Mouse (Mus musculus) heart, adult 2 months (tissue): ENCODE results near the gene Lrrc26. TPM values are rescaled to one million over a fixed set of nuclear protein-coding genes. Genes with fewer than 3 reads are reported as not detected.

Experiments
- DNase-seq, 2 experiments: peaks; one replicate each; pipeline ENCODE4 v3.0.0; 2021
- H3K27ac ChIP-seq: fragments of 200-600 bp; 2 replicates; pipeline ENCODE4 v1.8.1; 2022
- H3K27me3 ChIP-seq: fragments of 200-500 bp; 2 replicates; pipeline ENCODE4 v1.6.1; 2012; ENCODE audit warnings: mild to moderate bottlenecking, low read length, inconsistent platforms, mixed read lengths; ENCODE audit not compliant: control insufficient read depth, insufficient read depth
- H3K36me3 ChIP-seq: fragments of 200-500 bp; 2 replicates; pipeline ENCODE4 v1.6.1; 2012; ENCODE audit warnings: low read length, inconsistent platforms; ENCODE audit not compliant: control insufficient read depth, insufficient read depth
- H3K4me1 ChIP-seq: fragments of 200-500 bp; 2 replicates; pipeline ENCODE4 v1.6.1; 2011; ENCODE audit warnings: low read length; ENCODE audit not compliant: control insufficient read depth, insufficient read depth
- H3K4me3 ChIP-seq: fragments of 200-600 bp; 2 replicates; pipeline ENCODE4 v1.8.1; 2022
- H3K79me2 ChIP-seq: fragments of 200-500 bp; replicated peaks from 2 replicates; pipeline ENCODE4 v1.6.1; 2012; ENCODE audit warnings: mild to moderate bottlenecking, inconsistent platforms, low read length, moderate library complexity, mixed read lengths; ENCODE audit not compliant: control insufficient read depth, insufficient read depth
- H3K9ac ChIP-seq: fragments of 200-500 bp; 2 replicates; pipeline ENCODE4 v1.6.1; 2012; ENCODE audit warnings: low read depth, mild to moderate bottlenecking, control low read depth, inconsistent platforms, low read length, mixed read lengths
- CTCF ChIP-seq: fragments of 200-600 bp; IDR thresholded peaks from 2 replicates; pipeline ENCODE4 v1.8.1; 2022; ENCODE audit warnings: antibody characterized with exemption, mild to moderate bottlenecking, moderate library complexity
- EP300 ChIP-seq: fragments of 200-500 bp; IDR thresholded peaks from 2 replicates; pipeline ENCODE4 v1.6.1; 2011; ENCODE audit warnings: low read depth, low read length, control low read depth; ENCODE audit not compliant: insufficient read depth
- POLR2A ChIP-seq: fragments of 200-500 bp; IDR thresholded peaks from 2 replicates; pipeline ENCODE4 v1.6.1; 2011; ENCODE audit warnings: mild to moderate bottlenecking, low read depth, low read length, control low read depth; ENCODE audit not compliant: insufficient read depth
- WGBS: fragments of 180-500 bp; shearing (Covaris S2); methylation state at CpG from one replicate; pipeline ENCODE4 v1.1.7; 2018; 5-methylcytosine and 5-hydroxymethylcytosine counted together
- intact Hi-C: fragments of 180-260 bp; cut with DNase I; formaldehyde crosslinking; loops from one replicate; pipeline ENCODE4 v1.15.1; 2025
- polyA plus RNA-seq: library from polyadenylated mRNA; depleted of rRNA; stranded (reverse); fragments of >200 nt; gene quantifications from 2 replicates; pipeline ENCODE4 v1.2.3, GENCODE M21; 2012
- total RNA-seq, 2 experiments: library from RNA; stranded (reverse); gene quantifications; 2 replicates each; pipeline ENCODE4 v1.2.3; 2021

Gene Lrrc26
- total and polyA plus RNA-seq, 3 experiments, result 2.9 TPM; not detected in 2

DNA sequence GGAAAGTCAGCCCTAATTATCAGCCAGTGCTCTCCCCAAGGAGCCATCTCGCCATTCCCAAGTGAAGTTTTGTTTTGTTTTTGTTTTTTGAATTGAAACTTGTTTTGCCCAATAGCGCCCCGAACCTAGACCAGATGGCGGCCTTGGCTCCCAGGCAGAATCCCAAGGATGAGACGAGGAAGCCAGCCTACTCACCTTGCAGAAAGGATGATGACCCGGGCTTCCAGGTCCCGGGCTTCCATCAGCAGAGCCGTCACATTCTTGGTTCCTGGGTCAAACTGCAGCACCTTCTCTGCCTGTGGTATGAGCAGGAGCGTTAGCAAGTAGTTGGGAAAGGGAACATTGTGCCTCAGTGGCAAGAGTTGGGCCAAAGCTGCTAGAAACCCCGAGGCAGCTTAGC is 20.5 kb downstream of the Lrrc26 start:
- intact Hi-C loops, result no loop called here
- 54% methylated on average over 10 of the region's 10 CpGs for WGBS
- H3K27me3 ChIP-seq, result peaks cover 10% of the 10 kb centered on the region

GRCm38 (mm10) chr2:25310969-25311368 is 21.3 kb downstream of the Lrrc26 start:
- H3K4me1 ChIP-seq, result no peaks in the 10 kb centered on the region
- H3K27ac ChIP-seq, result no peak overlapping the region
- H3K4me3 ChIP-seq, result no peak overlapping the region
- WGBS, result 4% methylated on average over 21 of the region's 22 CpGs
- no peaks in the 10 kb centered on the region for H3K79me2 ChIP-seq
- DNase-seq, result no peak
- TF ChIP-seq EP300 (no peak), CTCF (no peak), POLR2A (no peak)
- H3K36me3 ChIP-seq, result no peaks in the 10 kb centered on the region
- peaks cover 8% of the 10 kb centered on the region for H3K27me3 ChIP-seq
- intact Hi-C loops, result no loop called here
- 0 out of 2 replicates have a peak overlapping the region, but pooled peaks have one; percentile 17 for H3K9ac ChIP-seq

More for the DNA sequence above, 20.5 kb downstream of the Lrrc26 start:
- no peaks in the 10 kb centered on the region for H3K36me3 ChIP-seq
- H3K4me3 ChIP-seq, result no peak overlapping the region
- no peak overlapping the region for H3K27ac ChIP-seq
- DNase-seq, result no peak
- H3K4me1 ChIP-seq, result no peaks in the 10 kb centered on the region
- TF ChIP-seq CTCF (no peak), EP300 (no peak), POLR2A (no peak)
- H3K79me2 ChIP-seq, result no peaks in the 10 kb centered on the region
- no peak overlapping the region for H3K9ac ChIP-seq

- peaks cover 8% of the 10 kb centered on the region for H3K27me3 ChIP-seq
- no peak overlapping the region for H3K9ac ChIP-seq
- H3K79me2 ChIP-seq, result no peaks in the 10 kb centered on the region
- H3K36me3 ChIP-seq, result no peaks in the 10 kb centered on the region
- intact Hi-C loops, result no loop called here
- TF ChIP-seq POLR2A (no peak), EP300 (no peak), CTCF (no peak)
- no peak for DNase-seq
- 6% methylated on average over 11 of the region's 11 CpGs for WGBS
- H3K4me3 ChIP-seq, result no peak overlapping the region
- H3K27ac ChIP-seq, result no peak overlapping the region
- no peaks in the 10 kb centered on the region for H3K4me1 ChIP-seq
Observed at GRCm38 (mm10) chr2:25311491-25311891, 21.8 kb downstream of the Lrrc26 start.

GRCm38 (mm10) chr2:25318119-25318966 is 28.6 kb downstream of the Lrrc26 start:
- no peaks in the 10 kb centered on the region for H3K79me2 ChIP-seq
- 10% methylated on average over 31 of the region's 31 CpGs for WGBS
- H3K27ac ChIP-seq, result no peak overlapping the region
- H3K27me3 ChIP-seq, result peaks cover 3% of the 10 kb centered on the region; the same call in 1 of the 2 replicates
- H3K9ac ChIP-seq, result no peak overlapping the region
- intact Hi-C loops, result no loop called here
- DNase-seq, result no peak
- H3K36me3 ChIP-seq, result no peaks in the 10 kb centered on the region
- H3K4me1 ChIP-seq, result no peaks in the 10 kb centered on the region
- no peak overlapping the region for H3K4me3 ChIP-seq
- TF ChIP-seq POLR2A (no peak), CTCF (no peak), EP300 (no peak)

DNA sequence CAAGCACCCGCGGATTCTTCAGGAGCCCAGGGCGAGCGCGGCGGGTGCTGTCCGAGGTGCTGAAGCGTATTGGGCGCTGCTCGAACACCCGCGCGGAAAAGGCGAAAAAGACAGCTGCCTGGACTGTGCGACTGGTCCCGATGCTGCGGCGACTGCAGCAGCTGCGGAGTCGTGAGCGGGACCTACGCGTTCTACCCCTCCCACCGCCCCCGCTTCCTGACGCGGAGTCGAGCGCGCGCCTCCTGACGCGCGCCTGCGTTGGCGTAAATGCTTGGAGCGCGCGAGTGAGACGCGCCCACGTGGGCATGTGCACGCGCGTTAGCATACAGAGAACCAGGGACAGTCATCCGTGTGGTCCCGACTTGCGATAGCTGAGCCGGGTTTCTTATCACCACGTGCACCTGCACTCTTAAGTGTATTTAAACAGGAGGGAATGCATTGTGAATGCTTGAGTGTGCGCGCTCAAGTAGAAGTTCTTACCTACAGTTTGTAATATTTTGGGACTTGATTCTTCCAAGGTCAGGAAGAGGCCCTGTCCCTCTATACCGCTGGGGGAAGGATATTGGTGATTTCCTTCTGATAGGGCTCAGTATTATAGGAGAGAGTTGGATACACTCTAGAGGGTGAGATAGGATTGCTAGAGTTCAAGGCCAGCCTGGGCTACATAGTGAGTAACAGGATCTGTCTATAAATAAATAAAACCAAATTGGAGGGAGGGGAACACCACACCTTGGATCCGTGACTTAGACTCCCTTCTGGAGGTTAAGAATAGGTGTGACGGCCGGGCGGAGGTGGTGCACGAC is 29.5 kb downstream of the Lrrc26 start, which contains the start of gene Grin1:
Grin1 (minus strand) TSS at position 217 of the 803 bp plus-strand sequence.
- no peaks in the 10 kb centered on the region for H3K79me2 ChIP-seq
- H3K4me3 ChIP-seq, result no peak within 1 kb of the TSS
- H3K9ac ChIP-seq, result no peak within 1 kb of the TSS
- H3K4me1 ChIP-seq, result no peaks in the 10 kb centered on the region
- peak; percentile 33 to 65 for DNase-seq
- H3K27me3 ChIP-seq, result peaks cover 3% of the 10 kb centered on the region; the same call in 1 of the 2 replicates
- no peaks in the 10 kb centered on the region for H3K36me3 ChIP-seq
- H3K27ac ChIP-seq, result no peak within 1 kb of the TSS
- TF ChIP-seq EP300 (no peak), POLR2A (no peak), CTCF (no peak)
- intact Hi-C loops, result no loop called here
- WGBS, result 10% methylated on average over 58 of the region's 58 CpGs
